Mouse (Mus musculus) hindbrain, postnatal 0 days (tissue): Measurements from ENCODE around the gene 0610010F05Rik. TPM values are rescaled to one million over a fixed set of nuclear protein-coding genes. Genes with fewer than 3 reads are reported as not detected.

Source experiments
- ATAC-seq: fragments of 200-750 bp; cut with Nextera tagmentation; 2 replicates; pipeline ENCODE4 v1.8.0; 2017; ENCODE audit warnings: mild to moderate bottlenecking, moderate TSS enrichment, moderate library complexity
- DNase-seq: peaks from one replicate; pipeline ENCODE4 v3.0.0-alpha.2; 2015; ENCODE audit warnings: low spot score
- H3K27ac ChIP-seq: fragments of 300-500 bp; sonication (generic); 2 replicates; pipeline ENCODE4 v1.5.1; 2014; ENCODE audit warnings: mild to moderate bottlenecking
- H3K27me3 ChIP-seq: fragments of 300-500 bp; sonication (generic); 2 replicates; pipeline ENCODE4 v1.6.1; 2014; ENCODE audit warnings: low read length, mixed read lengths; ENCODE audit not compliant: insufficient read depth
- H3K36me3 ChIP-seq: fragments of 300-500 bp; sonication (generic); 2 replicates; pipeline ENCODE4 v1.6.1; 2014; ENCODE audit warnings: low read length, mixed read lengths; ENCODE audit not compliant: insufficient read depth
- H3K4me1 ChIP-seq: fragments of 300-500 bp; sonication (generic); 2 replicates; pipeline ENCODE4 v1.6.1; 2014; ENCODE audit warnings: antibody characterized with exemption, low read length, mixed read lengths; ENCODE audit not compliant: insufficient read depth
- H3K4me2 ChIP-seq: fragments of 300-500 bp; sonication (generic); 2 replicates; pipeline ENCODE4 v1.6.1; 2014; ENCODE audit warnings: low read depth, mild to moderate bottlenecking, low read length, moderate library complexity, mixed read lengths
- H3K4me3 ChIP-seq: fragments of 300-500 bp; sonication (generic); 2 replicates; pipeline ENCODE4 v1.5.1; 2014; ENCODE audit warnings: low read length
- H3K9ac ChIP-seq: fragments of 300-500 bp; sonication (generic); replicated peaks from 2 replicates; pipeline ENCODE4 v1.6.1; 2014; ENCODE audit warnings: mild to moderate bottlenecking, low read length, moderate library complexity, mixed read lengths
- H3K9me3 ChIP-seq: fragments of 300-500 bp; sonication (generic); 2 replicates; pipeline ENCODE4 v1.6.1; 2016; ENCODE audit warnings: low read length, mixed read lengths
- CTCF ChIP-seq: IDR thresholded peaks from 2 replicates; pipeline ENCODE4 v1.5.1; 2016; ENCODE audit warnings: antibody characterized with exemption, control low read depth, low read depth
- WGBS: fragments of 180-500 bp; shearing (Covaris S2); extraction: QIAGEN DNeasy Blood & Tissue Kit; methylation state at CpG from one replicate; pipeline ENCODE4 v1.1.7; 2014; 5-methylcytosine and 5-hydroxymethylcytosine counted together
- polyA plus RNA-seq: library from polyadenylated mRNA; unstranded; fragments of >200 nt; fragmentation: Nextera tagmentation; extraction: Ambion mirVana; gene quantifications from 2 replicates; pipeline ENCODE4 v1.2.1, GENCODE M21; 2015
- total RNA-seq: library from RNA; depleted of rRNA; stranded (reverse); fragments of >200 nt; gene quantifications from 2 replicates; pipeline ENCODE4 v1.2.3, GENCODE M21; 2014

The 0610010F05Rik gene
- total and polyA plus RNA-seq, 2 experiments from 2014 or later, result 71.0 to 124 TPM

GRCm38 (mm10) chr11:23667128-23667527 is 33.7 kb upstream of the 0610010F05Rik start:
- ATAC-seq, result no peak

GRCm38 (mm10) chr11:23666526-23666925 is 33.1 kb upstream of the 0610010F05Rik start:
- DNase-seq (peak; percentile 30), ATAC-seq (no peak; the same call in 1 of the 2 replicates)
- Histone ChIP-seq H3K4me3 (peak overlapping the region; percentile 96), H3K9ac (peak overlapping the region; percentile 85), H3K9me3 (no peaks in the 10 kb centered on the region), H3K4me1 (0 out of 2 replicates have a peak, but pooled peaks cover 5% of the 10 kb centered on the region), H3K27ac (peak overlapping the region; percentile 99), H3K4me2 (peak overlapping the region; percentile 87), H3K27me3 (no peaks in the 10 kb centered on the region), H3K36me3 (no peaks in the 10 kb centered on the region)
- TF ChIP-seq CTCF, result no peak
- WGBS, result 8% methylated on average over 5 of the region's 5 CpGs

More at GRCm38 (mm10) chr11:23667128-23667527, 33.7 kb upstream of the 0610010F05Rik start:
- H3K27ac ChIP-seq, result no peak overlapping the region
- H3K9ac ChIP-seq, result peak overlapping the region; percentile 85; the same call in 1 of the 2 replicates
- H3K4me2 ChIP-seq, result peak overlapping the region; percentile 87
- no peaks in the 10 kb centered on the region for H3K36me3 ChIP-seq
- no peaks in the 10 kb centered on the region for H3K9me3 ChIP-seq
- no peak for TF ChIP-seq CTCF
- H3K4me3 ChIP-seq, result peak overlapping the region; percentile 96
- H3K4me1 ChIP-seq, result 0 out of 2 replicates have a peak, but pooled peaks cover 5% of the 10 kb centered on the region
- WGBS, result 19% methylated on average over 3 of the region's 3 CpGs
- no peaks in the 10 kb centered on the region for H3K27me3 ChIP-seq
- peak; percentile 40 for DNase-seq

GRCm38 (mm10) chr11:23665798-23666501 is 32.5 kb upstream of the 0610010F05Rik start, which contains the start of gene Pex13:
Pex13 (minus strand) TSS chr11:23665959.
- Histone ChIP-seq H3K4me1 (0 out of 2 replicates have a peak, but pooled peaks cover 5% of the 10 kb centered on the region), H3K36me3 (no peaks in the 10 kb centered on the region), H3K27me3 (no peaks in the 10 kb centered on the region), H3K4me3 (peak within 1 kb of the TSS; percentile 96), H3K9me3 (no peaks in the 10 kb centered on the region), H3K4me2 (peak within 1 kb of the TSS; percentile 87), H3K27ac (peak within 1 kb of the TSS; percentile 99), H3K9ac (peak within 1 kb of the TSS; percentile 85)
- ATAC-seq, result peak; percentile 98
- peak; percentile 97 for DNase-seq
- no peak; the same call in 1 of the 2 replicates for TF ChIP-seq CTCF
- under 1% methylated on average over 44 of the region's 49 CpGs for WGBS

GRCm38 (mm10) chr11:23665311-23665786 is 31.9 kb upstream of the 0610010F05Rik start, which contains the start of gene Pus10:
Pus10 (plus strand) TSS chr11:23665674.
- no peaks in the 10 kb centered on the region for H3K9me3 ChIP-seq
- peak within 1 kb of the TSS; percentile 99 for H3K27ac ChIP-seq
- ATAC-seq (no peak), DNase-seq (no peak)
- H3K27me3 ChIP-seq, result no peaks in the 10 kb centered on the region
- no peaks in the 10 kb centered on the region for H3K36me3 ChIP-seq
- peak within 1 kb of the TSS; percentile 96 for H3K4me3 ChIP-seq
- TF ChIP-seq CTCF, result no peak
- H3K4me2 ChIP-seq, result peak within 1 kb of the TSS; percentile 87
- 0 out of 2 replicates have a peak, but pooled peaks cover 5% of the 10 kb centered on the region for H3K4me1 ChIP-seq
- peak within 1 kb of the TSS; percentile 85 for H3K9ac ChIP-seq
- WGBS, result under 1% methylated on average over 39 of the region's 40 CpGs

- Histone ChIP-seq H3K4me3 (no peak overlapping the region), H3K36me3 (no peaks in the 10 kb centered on the region), H3K9ac (no peak overlapping the region), H3K9me3 (no peaks in the 10 kb centered on the region), H3K4me1 (0 out of 2 replicates have a peak, but pooled peaks cover 5% of the 10 kb centered on the region), H3K4me2 (no peak overlapping the region), H3K27ac (no peak overlapping the region), H3K27me3 (no peaks in the 10 kb centered on the region)
- DNase-seq, result no peak
- no peak for TF ChIP-seq CTCF
- no peak for ATAC-seq
Observed at GRCm38 (mm10) chr11:23664232-23664631, 30.8 kb upstream of the 0610010F05Rik start.

GRCm38 (mm10) chr11:23657791-23658190 is 24.4 kb upstream of the 0610010F05Rik start:
- no peak for DNase-seq
- no peak overlapping the region for H3K9ac ChIP-seq
- 72% methylated on average over 2 of the region's 2 CpGs for WGBS
- TF ChIP-seq CTCF, result no peak
- no peaks in the 10 kb centered on the region for H3K9me3 ChIP-seq
- no peaks in the 10 kb centered on the region for H3K4me1 ChIP-seq
- no peak overlapping the region for H3K4me2 ChIP-seq
- H3K36me3 ChIP-seq, result no peaks in the 10 kb centered on the region
- no peak for ATAC-seq
- no peak overlapping the region for H3K4me3 ChIP-seq
- H3K27ac ChIP-seq, result no peak overlapping the region
- no peaks in the 10 kb centered on the region for H3K27me3 ChIP-seq
